Mouse (Mus musculus): ENCODE measurements around the gene Fam107b. TPM values are rescaled to one million over a fixed set of nuclear protein-coding genes. Genes with fewer than 3 reads are reported as not detected.
A peak's percentile ranks its signal among the peaks of the same experiment; 100 is the strongest.
"Not testable (repeated sequence)": the region's sequence is repeated elsewhere in the genome, so short reads cannot be mapped to it uniquely, and the experiment has no call there.

Gene Fam107b
- polyA plus RNA-seq, 1 experiment from 2014 or later: 25.1 TPM

DNA sequence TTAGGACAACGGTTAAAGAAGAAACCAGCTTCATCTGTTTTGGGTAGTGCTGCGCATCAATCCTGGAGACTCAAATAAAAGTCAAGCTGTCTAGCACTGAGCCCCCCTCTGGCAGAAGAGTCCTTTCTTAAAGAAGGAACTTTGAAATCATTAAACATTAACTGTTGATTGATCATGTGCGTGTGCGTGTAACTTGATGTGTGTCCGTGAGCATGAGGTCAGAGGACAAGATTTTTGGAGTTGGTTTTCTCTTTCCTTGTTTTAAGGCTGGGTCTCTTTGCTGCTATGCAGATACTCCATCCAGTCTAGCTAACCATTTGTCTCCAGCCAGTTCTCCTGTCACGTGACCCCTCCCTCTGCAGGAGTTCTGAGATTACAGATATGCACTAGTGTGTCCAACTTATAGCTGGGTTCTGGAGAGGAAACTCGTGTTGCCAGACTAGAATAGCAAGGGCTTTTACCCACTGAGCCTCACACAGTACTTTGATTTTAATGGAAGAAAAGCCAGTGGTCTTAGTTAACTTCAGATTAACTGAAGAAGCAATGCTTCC, 132.4 kb downstream of the Fam107b start:
- Histone ChIP-seq H3K9ac (no peak overlapping the region), H3K9me3 (no peaks in the 10 kb centered on the region), H3K4me3 (no peak overlapping the region), H3K27ac (replicated peaks) (no peak overlapping the region), H3K27me3 (replicated peaks) (no peaks in the 10 kb centered on the region), H3K4me1 (0 out of 2 replicates have a peak, but pooled peaks cover 3% of the 10 kb centered on the region), H3K4me2 (no peak overlapping the region), H3K36me3 (no peaks in the 10 kb centered on the region)
- ATAC-seq (ENCODE audit: extremely low read depth, insufficient number of reproducible peaks, low FRiP score, low TSS enrichment): no peak
- WGBS: 71% methylated on average over 7 of the region's 7 CpGs

DNA sequence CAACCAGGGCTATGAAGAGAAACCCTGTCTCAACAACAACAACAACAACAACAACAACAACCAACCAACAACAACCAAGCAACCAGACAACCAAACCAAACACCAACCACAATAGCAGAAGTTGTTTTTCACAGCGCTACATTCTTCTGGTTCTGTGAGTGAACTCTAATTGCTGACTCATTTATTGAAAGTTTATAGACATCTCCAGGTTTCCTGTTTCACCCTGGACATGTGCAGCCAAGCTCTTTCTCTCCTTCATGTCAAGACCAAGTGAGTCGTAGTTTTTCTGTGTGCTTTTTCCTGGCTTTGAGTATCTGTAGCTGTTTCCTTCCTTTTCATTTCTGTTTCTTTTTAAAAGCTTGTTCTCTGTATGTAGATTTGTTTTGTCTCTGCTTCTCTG, 133.5 kb downstream of the Fam107b start:
- H3K4me3 ChIP-seq: no peak overlapping the region
- no peak for ATAC-seq (ENCODE audit: extremely low read depth, insufficient number of reproducible peaks, low FRiP score, low TSS enrichment)
- H3K27me3 ChIP-seq (replicated peaks): no peaks in the 10 kb centered on the region
- H3K9ac ChIP-seq: no peak overlapping the region
- no peak overlapping the region for H3K27ac ChIP-seq (replicated peaks)
- no peaks in the 10 kb centered on the region for H3K36me3 ChIP-seq
- H3K4me2 ChIP-seq: no peak overlapping the region
- no peaks in the 10 kb centered on the region for H3K9me3 ChIP-seq
- 0 out of 2 replicates have a peak, but pooled peaks cover 3% of the 10 kb centered on the region for H3K4me1 ChIP-seq
- WGBS: 78% methylated on average over 2 of the region's 2 CpGs

DNA sequence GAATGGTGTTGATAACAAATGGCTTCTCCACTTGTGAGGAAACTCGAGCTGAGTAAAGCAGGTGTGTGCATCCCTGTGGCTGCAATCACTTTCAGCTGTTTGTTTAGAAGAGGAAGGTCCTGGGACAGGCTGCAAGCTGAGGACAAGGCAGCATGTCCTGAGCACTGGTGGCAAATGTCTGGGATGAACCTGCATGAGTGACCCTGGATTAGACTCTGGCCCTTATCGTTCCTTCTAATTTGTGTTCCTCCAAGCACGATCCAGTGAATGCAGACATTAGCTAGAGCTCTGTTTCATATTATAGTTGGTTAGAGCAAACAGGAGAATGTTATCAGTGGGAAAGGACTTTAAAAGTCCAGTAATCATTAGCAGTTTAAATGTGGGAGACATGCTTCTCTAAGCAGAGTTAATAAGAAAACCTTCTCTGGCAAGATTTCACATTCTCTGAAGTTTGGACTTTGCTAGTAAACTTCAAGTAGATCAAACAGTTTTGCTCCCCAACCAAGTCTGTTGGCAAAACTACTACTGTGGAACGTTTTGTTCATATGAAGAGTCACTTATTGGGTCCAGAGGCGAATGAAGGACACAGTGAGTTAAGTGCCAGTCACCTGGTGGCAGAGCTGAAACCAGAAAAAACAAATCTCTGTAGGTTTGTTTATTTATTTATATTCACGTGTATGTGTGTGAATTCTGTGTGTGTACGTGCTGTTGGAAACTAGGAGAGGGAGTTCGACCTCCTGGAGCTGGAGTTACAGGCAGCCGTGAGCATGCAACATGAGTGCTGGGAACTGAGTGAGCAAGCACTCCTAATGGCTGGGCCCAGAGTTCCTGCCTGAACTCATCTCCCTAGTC, 134.2 kb downstream of the Fam107b start:
- WGBS: 60% methylated on average over 9 of the region's 9 CpGs
- no peaks in the 10 kb centered on the region for H3K36me3 ChIP-seq
- no peak overlapping the region for H3K4me3 ChIP-seq
- no peak overlapping the region for H3K27ac ChIP-seq (replicated peaks)
- H3K9me3 ChIP-seq: no peaks in the 10 kb centered on the region
- H3K9ac ChIP-seq: no peak overlapping the region
- 0 out of 2 replicates have a peak, but pooled peaks cover 3% of the 10 kb centered on the region for H3K4me1 ChIP-seq
- no peak overlapping the region for H3K4me2 ChIP-seq
- no peaks in the 10 kb centered on the region for H3K27me3 ChIP-seq (replicated peaks)
- no peak for ATAC-seq (ENCODE audit: extremely low read depth, insufficient number of reproducible peaks, low FRiP score, low TSS enrichment)

DNA sequence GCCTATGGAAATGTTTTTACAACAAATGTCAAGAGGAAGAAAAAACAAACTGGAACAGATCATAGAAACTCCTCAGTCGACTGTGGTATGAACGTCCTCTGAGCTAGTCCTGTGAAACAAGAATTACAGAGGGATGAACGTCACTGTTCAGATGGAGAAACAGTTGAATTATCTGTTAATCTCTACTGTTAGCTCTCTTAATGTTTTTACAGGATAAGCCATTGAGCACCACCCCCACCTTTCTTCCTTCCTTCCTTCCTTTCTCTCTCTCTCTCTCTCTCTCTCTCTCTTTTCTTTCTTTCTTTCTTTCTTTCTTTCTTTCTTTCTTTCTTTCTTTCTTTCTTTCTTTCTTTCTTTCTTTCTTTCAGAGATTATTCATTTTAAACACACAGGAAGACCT, 135.0 kb downstream of the Fam107b start:
- WGBS: 51% methylated on average over 3 of the region's 3 CpGs
- H3K4me1 ChIP-seq; H3K4me3 ChIP-seq; H3K27ac ChIP-seq (replicated peaks); H3K4me2 ChIP-seq; H3K9ac ChIP-seq; H3K27me3 ChIP-seq (replicated peaks); ATAC-seq (ENCODE audit: extremely low read depth, insufficient number of reproducible peaks, low FRiP score, low TSS enrichment); H3K36me3 ChIP-seq; H3K9me3 ChIP-seq: not testable (repeated sequence)

DNA sequence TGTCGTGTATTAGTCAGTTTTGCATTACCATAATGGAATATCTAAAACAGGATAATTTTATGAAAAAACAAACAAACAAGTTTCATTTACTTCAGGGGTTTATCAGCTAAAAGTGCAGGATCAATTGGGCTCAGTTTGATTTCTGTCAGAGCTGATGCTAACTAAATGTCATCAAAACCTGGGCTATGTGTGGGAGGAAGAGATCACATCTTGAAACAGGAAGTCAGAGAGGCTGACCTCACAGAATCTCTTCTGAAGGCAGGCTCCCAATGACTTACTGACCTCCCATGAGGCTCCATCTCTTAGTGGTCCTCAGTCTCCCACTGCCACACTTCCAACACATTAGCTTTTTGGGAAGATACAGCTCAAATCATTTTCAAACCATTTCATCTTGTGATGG, 136.9 kb downstream of the Fam107b start:
- Histone ChIP-seq H3K36me3 (no peaks in the 10 kb centered on the region), H3K4me3 (no peak overlapping the region), H3K27me3 (replicated peaks) (no peaks in the 10 kb centered on the region), H3K4me2 (no peak overlapping the region), H3K9ac (no peak overlapping the region), H3K27ac (replicated peaks) (no peak overlapping the region), H3K4me1 (0 out of 2 replicates have a peak, but pooled peaks cover 1% of the 10 kb centered on the region), H3K9me3 (no peaks in the 10 kb centered on the region)
- 68% methylated on average over 1 of the region's 1 CpGs for whole genome bisulfite sequencing
- no peak for ATAC-seq (ENCODE audit: extremely low read depth, insufficient number of reproducible peaks, low FRiP score, low TSS enrichment)

DNA sequence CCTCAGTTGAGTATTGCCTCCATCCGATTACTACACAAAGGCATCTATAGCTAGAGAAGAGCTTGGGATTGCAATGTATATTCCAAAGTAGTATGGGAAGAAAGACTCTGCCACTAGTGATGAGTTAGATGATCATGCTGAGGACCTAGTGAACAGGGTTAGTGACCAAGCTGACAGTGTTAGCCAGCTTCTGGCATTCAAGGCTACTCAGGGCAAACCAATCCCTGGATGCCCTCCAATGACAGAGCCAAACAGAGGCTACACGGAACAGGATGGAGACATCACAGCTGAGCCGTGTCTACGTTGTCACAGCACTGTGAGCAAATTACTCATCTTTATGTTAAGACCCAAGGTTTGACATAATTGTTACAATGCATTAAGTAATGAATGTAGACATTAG, 138.3 kb downstream of the Fam107b start:
- 83% methylated on average over 4 of the region's 4 CpGs for WGBS
- Histone ChIP-seq H3K27ac (replicated peaks) (no peak overlapping the region), H3K4me1 (0 out of 2 replicates have a peak, but pooled peaks cover 9% of the 10 kb centered on the region), H3K27me3 (replicated peaks) (no peaks in the 10 kb centered on the region), H3K4me3 (no peak overlapping the region), H3K36me3 (no peaks in the 10 kb centered on the region), H3K4me2 (no peak overlapping the region), H3K9ac (no peak overlapping the region), H3K9me3 (no peaks in the 10 kb centered on the region)
- no peak for ATAC-seq (ENCODE audit: extremely low read depth, insufficient number of reproducible peaks, low FRiP score, low TSS enrichment)

DNA sequence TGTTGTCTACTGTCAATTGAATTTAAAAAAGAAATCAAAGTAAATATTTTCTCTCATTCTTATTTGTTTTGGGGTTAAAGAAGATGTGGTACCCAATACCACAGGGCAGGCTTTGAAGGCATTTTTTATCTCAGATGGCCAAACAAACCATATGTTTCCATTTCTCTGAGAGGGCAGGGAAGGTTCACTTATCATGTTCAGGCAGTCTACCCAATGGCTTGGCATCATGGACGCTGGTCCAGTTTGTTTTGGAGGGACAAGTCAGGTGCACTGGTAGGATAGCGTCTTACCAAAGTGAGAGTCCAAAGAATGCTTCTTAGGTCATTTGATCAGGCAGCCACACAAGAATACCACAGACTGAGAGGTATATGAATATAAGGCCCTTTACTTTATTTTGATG, 139.6 kb downstream of the Fam107b start:
- Histone ChIP-seq H3K9ac (no peak overlapping the region), H3K27ac (replicated peaks) (no peak overlapping the region), H3K36me3 (no peaks in the 10 kb centered on the region), H3K27me3 (replicated peaks) (no peaks in the 10 kb centered on the region), H3K9me3 (no peaks in the 10 kb centered on the region), H3K4me1 (peaks cover 19% of the 10 kb centered on the region), H3K4me3 (no peak overlapping the region), H3K4me2 (no peak overlapping the region)
- no peak for ATAC-seq (ENCODE audit: extremely low read depth, insufficient number of reproducible peaks, low FRiP score, low TSS enrichment)
- 80% methylated on average over 2 of the region's 2 CpGs for WGBS

DNA sequence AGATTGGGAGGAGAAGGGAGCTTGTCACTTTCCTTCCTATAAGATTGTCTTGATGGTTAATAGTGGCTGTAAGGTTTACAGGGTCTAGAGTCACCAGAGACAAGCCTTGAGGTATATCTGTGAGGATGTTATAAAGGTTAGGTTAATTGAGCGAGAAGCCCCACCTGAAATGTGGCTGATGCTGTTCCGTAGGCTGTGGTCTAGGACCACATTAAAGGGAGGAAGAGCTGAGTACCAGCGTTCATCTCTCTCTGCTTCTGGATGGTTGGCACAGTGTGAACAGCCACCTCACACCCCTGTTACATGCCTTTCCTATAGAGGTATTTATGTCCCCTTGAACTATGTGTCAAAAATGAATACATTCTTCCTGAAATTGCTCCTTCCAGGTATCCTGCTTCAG, 140.2 kb downstream of the Fam107b start:
- Histone ChIP-seq H3K36me3 (no peaks in the 10 kb centered on the region), H3K27me3 (replicated peaks) (no peaks in the 10 kb centered on the region), H3K27ac (replicated peaks) (no peak overlapping the region), H3K4me2 (no peak overlapping the region), H3K9ac (no peak overlapping the region), H3K4me3 (no peak overlapping the region), H3K9me3 (no peaks in the 10 kb centered on the region), H3K4me1 (peaks cover 25% of the 10 kb centered on the region)
- no peak for ATAC-seq (ENCODE audit: extremely low read depth, insufficient number of reproducible peaks, low FRiP score, low TSS enrichment)
- 87% methylated on average over 3 of the region's 3 CpGs for WGBS

DNA sequence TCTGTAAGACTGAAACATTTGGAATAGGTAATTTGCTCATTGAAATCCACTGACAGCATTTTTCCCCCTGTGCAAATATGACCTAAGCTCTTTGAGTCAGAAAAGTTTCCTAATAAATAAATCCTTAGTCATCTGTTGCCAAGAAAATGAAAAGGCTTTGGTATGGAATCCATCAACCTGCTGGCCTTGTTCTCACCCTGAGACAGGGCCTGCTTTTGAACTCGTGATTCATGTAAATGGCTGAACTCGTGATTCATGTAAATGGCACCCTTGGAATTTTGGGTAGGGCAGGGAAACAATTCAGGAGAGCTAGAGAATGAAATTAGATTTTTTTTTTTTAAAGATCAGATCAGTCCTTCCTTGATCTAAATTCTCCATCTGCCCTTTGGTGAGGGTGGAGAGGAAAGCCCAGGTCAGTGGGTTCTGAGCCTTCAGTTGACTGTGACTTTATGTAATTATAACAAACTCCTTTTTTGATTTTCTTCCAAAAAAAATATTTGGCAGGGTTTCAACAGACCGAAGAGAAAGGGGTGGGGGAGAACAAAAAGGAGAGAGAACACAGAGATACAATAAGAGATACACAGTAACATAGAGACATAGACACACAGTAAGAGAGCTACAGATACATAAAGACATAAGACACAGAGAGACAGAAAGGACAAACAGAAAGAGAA, 142.2 kb downstream of the Fam107b start:
- no peaks in the 10 kb centered on the region for H3K9me3 ChIP-seq
- no peaks in the 10 kb centered on the region for H3K27me3 ChIP-seq (replicated peaks)
- H3K36me3 ChIP-seq: no peaks in the 10 kb centered on the region
- peak overlapping the region; percentile 91; the same call in 1 of the 2 replicates for H3K4me3 ChIP-seq
- WGBS: 49% methylated on average over 3 of the region's 3 CpGs
- H3K4me2 ChIP-seq: peak overlapping the region; percentile 90
- peak overlapping the region; percentile 21; the same call in 1 of the 2 replicates for H3K27ac ChIP-seq (replicated peaks)
- no peak for ATAC-seq (ENCODE audit: extremely low read depth, insufficient number of reproducible peaks, low FRiP score, low TSS enrichment)
- H3K4me1 ChIP-seq: peaks cover 44% of the 10 kb centered on the region
- H3K9ac ChIP-seq: no peak overlapping the region

DNA sequence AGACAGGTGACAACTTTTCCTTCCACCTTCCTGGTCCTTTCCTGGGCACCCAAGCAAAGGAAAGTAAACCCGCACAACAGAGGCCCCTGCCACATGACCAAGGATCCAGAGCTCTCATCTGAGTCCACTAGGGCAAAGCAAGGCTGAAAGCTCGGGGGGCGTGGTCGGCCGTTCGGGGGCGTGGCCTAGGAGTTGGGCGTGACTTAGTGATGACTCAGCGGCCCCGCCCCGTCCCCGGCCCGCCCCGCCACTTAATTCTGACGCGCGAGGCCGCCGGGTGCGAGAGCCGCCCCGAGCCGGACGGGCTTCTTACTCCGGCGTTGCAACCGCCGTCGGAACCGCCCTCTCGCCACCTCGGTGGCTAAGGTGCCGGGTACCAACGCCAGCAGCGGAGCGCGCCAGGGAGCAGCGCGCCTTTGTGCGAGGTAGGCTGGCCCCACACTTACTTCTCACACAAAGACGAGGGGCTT, 143.0 kb downstream of the Fam107b start:
- H3K9ac ChIP-seq: peak overlapping the region; percentile 97
- peak; percentile 86 for ATAC-seq (ENCODE audit: extremely low read depth, insufficient number of reproducible peaks, low FRiP score, low TSS enrichment)
- peak overlapping the region; percentile 70 for H3K27ac ChIP-seq (replicated peaks)
- peak overlapping the region; percentile 91 for H3K4me3 ChIP-seq
- no peaks in the 10 kb centered on the region for H3K36me3 ChIP-seq
- H3K4me2 ChIP-seq: peak overlapping the region; percentile 90
- peaks cover 51% of the 10 kb centered on the region for H3K4me1 ChIP-seq
- 0% methylated on average over 41 of the region's 41 CpGs for WGBS
- no peaks in the 10 kb centered on the region for H3K27me3 ChIP-seq (replicated peaks)
- no peaks in the 10 kb centered on the region for H3K9me3 ChIP-seq

DNA sequence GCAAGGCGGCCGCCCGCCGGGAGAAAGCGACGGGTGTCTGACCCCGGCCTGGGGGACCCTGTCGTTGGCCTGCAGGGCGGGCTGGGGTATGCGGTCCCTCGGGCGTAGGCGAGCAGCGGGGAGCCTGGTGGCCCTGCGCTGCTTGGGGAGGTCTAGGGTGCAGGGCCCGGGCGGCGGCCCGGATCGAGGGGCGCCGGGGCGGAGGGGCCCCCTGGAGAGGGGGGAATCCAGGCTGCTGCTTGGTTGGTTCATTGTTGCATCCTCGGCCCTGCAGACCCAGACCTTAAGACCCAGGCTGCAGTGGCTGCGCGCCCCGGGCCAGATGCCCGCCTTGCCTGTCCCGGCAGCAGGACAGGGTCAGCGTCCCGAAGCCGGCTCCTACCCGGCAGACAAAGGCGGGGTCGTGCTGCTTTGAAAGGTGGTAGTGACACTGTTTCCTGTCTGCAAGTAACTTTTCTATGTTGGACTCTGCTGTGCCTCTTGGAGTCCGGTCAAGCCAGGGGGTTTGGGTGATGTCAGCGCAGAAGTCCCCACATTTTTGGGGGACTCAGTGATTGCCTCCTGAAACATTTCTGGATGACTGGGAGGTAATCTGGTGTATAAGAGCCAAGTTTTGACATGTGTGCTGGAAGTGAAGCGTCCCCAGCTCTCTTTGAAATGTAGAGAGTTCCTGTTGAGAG, 143.5 kb downstream of the Fam107b start:
- peak; percentile 26; the same call in 1 of the 2 replicates for ATAC-seq (ENCODE audit: extremely low read depth, insufficient number of reproducible peaks, low FRiP score, low TSS enrichment)
- under 1% methylated on average over 35 of the region's 38 CpGs for WGBS

More for the DNA sequence above, 143.5 kb downstream of the Fam107b start:
- Histone ChIP-seq H3K36me3 (no peaks in the 10 kb centered on the region), H3K9me3 (no peaks in the 10 kb centered on the region), H3K27me3 (replicated peaks) (no peaks in the 10 kb centered on the region), H3K9ac (peak overlapping the region; percentile 97), H3K4me1 (peaks cover 53% of the 10 kb centered on the region), H3K27ac (replicated peaks) (peak overlapping the region; percentile 70), H3K4me3 (peak overlapping the region; percentile 91), H3K4me2 (peak overlapping the region; percentile 90)

Measured in heart, embryonic 13.5 days (tissue).